Mouse (Mus musculus) limb, embryonic 11.5 days (tissue): Measurements from ENCODE around the gene Pbx2. TPM values are rescaled to one million over a fixed set of nuclear protein-coding genes. Genes with fewer than 3 reads are reported as not detected.
"Not testable (repeated sequence)": the region's sequence is repeated elsewhere in the genome, so short reads cannot be mapped to it uniquely, and the experiment has no call there.

Experiments used
- ATAC-seq: fragments of 200-750 bp; cut with Nextera tagmentation; 2 replicates; pipeline ENCODE4 v1.8.0; 2017; ENCODE audit warnings: low read depth; ENCODE audit not compliant: insufficient number of reproducible peaks, low FRiP score, low TSS enrichment
- DNase-seq: peaks from one replicate; pipeline ENCODE4 v3.0.0-alpha.2; 2015; ENCODE audit warnings: low spot score
- H3K27ac ChIP-seq: fragments of 300-500 bp; sonication (generic); replicated peaks from 2 replicates; pipeline ENCODE4 v1.5.1; 2014; ENCODE audit warnings: low read depth, mild to moderate bottlenecking, low read length
- H3K27me3 ChIP-seq: fragments of 300-500 bp; sonication (generic); 2 replicates; pipeline ENCODE4 v1.6.1; 2014; ENCODE audit warnings: mild to moderate bottlenecking, low read length, mixed read lengths; ENCODE audit not compliant: control insufficient read depth, insufficient read depth
- H3K36me3 ChIP-seq: fragments of 300-500 bp; sonication (generic); 2 replicates; pipeline ENCODE4 v1.6.1; 2014; ENCODE audit warnings: mild to moderate bottlenecking, low read length, moderate library complexity, mixed read lengths; ENCODE audit not compliant: control insufficient read depth, insufficient read depth
- H3K4me1 ChIP-seq: fragments of 300-500 bp; sonication (generic); 2 replicates; pipeline ENCODE4 v1.6.1; 2014; ENCODE audit warnings: low read length, mixed read lengths; ENCODE audit not compliant: control insufficient read depth, insufficient read depth
- H3K4me2 ChIP-seq: fragments of 300-500 bp; sonication (generic); 2 replicates; pipeline ENCODE4 v1.6.1; 2014; ENCODE audit warnings: low read depth, mild to moderate bottlenecking, moderate library complexity; ENCODE audit not compliant: severe bottlenecking
- H3K4me3 ChIP-seq: fragments of 300-500 bp; sonication (generic); 2 replicates; pipeline ENCODE4 v1.5.1; 2014; ENCODE audit warnings: low read depth, low read length
- H3K9ac ChIP-seq: fragments of 300-500 bp; sonication (generic); 2 replicates; pipeline ENCODE4 v1.6.1; 2014; ENCODE audit warnings: mild to moderate bottlenecking, low read length
- H3K9me3 ChIP-seq: fragments of 300-500 bp; sonication (generic); 2 replicates; pipeline ENCODE4 v1.6.1; 2016; ENCODE audit warnings: low read length; ENCODE audit not compliant: control insufficient read depth
- WGBS: fragments of 180-500 bp; shearing (Covaris S2); extraction: QIAGEN DNeasy Blood & Tissue Kit; methylation state at CpG from one replicate; pipeline ENCODE4 v1.1.7; 2014; 5-methylcytosine and 5-hydroxymethylcytosine counted together
- polyA plus RNA-seq: library from polyadenylated mRNA; unstranded; fragments of >200 nt; fragmentation: Nextera tagmentation; extraction: Ambion mirVana; gene quantifications from 2 replicates; pipeline ENCODE4 v1.2.1, GENCODE M21; 2014

The Pbx2 gene
- 21.5 and 22.0 TPM in 2 replicates for polyA plus RNA-seq

- Histone ChIP-seq H3K27ac (peak within 1 kb of the TSS; percentile 99), H3K4me2 (peak within 1 kb of the TSS; percentile 93), H3K4me3 (peak within 1 kb of the TSS; percentile 95), H3K36me3 (peaks cover 9% of the 10 kb centered on the region; the same call in 1 of the 2 replicates), H3K27me3 (no peaks in the 10 kb centered on the region), H3K9ac (peak within 1 kb of the TSS; percentile 96), H3K4me1 (peaks cover 47% of the 10 kb centered on the region), H3K9me3 (no peaks in the 10 kb centered on the region)
- WGBS = 2% methylated on average over 21 of the region's 21 CpGs
- ATAC-seq = no peak; the same call in 1 of the 2 replicates
- DNase-seq = peak; percentile 65
Measured at GRCm38 (mm10) chr17:34591029-34591993, at the start of gene Pbx2. TSS of gene Pbx2 (plus strand) at chr17:34591266.

DNA sequence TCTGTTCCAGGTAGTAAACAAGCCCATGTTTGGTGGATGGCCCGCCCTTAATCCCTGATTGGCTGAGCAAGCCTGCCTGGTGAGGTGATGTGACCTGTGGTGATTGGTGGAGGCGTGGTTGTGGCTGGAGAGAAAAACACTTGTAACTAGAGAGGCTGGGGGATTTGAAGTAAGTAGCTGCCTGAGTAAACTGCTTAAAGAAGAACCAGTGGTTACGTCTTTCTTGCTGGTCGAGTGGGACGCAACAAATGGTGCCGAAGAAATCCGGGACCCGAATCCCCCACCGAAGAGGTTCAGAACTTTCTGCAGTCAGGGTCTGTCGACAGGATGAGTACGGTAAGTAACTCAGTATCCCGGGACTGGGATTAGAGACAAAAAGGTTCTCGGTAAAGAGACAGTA, 47.5 kb upstream of the Pbx2 start:
- H3K36me3 ChIP-seq, H3K4me2 ChIP-seq, H3K4me3 ChIP-seq, H3K9me3 ChIP-seq, H3K9ac ChIP-seq, DNase-seq, H3K4me1 ChIP-seq, H3K27me3 ChIP-seq, ATAC-seq, H3K27ac ChIP-seq: not testable (repeated sequence)
- WGBS = 96% methylated on average over 12 of the region's 13 CpGs

GRCm38 (mm10) chr17:34546797-34547196, 44.3 kb upstream of the Pbx2 start:
- H3K27me3 ChIP-seq = no peaks in the 10 kb centered on the region
- H3K9me3 ChIP-seq = no peaks in the 10 kb centered on the region
- DNase-seq = no peak
- no peak overlapping the region for H3K27ac ChIP-seq
- no peaks in the 10 kb centered on the region for H3K4me1 ChIP-seq
- no peak for ATAC-seq
- no peaks in the 10 kb centered on the region for H3K36me3 ChIP-seq
- no peak overlapping the region for H3K4me2 ChIP-seq
- 80% methylated on average over 1 of the region's 1 CpGs for WGBS
- H3K4me3 ChIP-seq = no peak overlapping the region
- H3K9ac ChIP-seq = no peak overlapping the region

DNA sequence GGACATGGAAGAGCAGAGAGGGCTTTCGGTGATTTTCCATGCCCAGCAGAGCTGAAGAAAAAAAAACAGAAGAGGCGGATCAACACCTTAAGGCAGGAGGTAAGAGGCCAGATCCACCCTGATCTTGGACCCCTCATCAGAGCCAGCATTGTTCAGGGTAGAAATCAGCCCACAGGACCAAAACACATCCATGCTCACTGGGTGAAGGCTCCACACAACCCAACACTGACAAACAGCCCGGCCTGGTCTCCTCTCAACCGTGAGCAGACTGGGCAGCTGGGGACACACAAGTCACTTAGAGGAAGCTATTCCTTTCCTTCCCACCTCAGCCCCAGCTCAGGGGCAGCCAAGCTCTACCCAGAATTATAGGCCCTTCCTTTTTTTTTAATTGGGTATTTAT, 43.5 kb upstream of the Pbx2 start:
- ATAC-seq = no peak
- 81% methylated on average over 4 of the region's 4 CpGs for WGBS
- no peak overlapping the region for H3K9ac ChIP-seq
- H3K4me2 ChIP-seq = no peak overlapping the region
- H3K9me3 ChIP-seq = no peaks in the 10 kb centered on the region
- no peaks in the 10 kb centered on the region for H3K27me3 ChIP-seq
- no peak for DNase-seq
- no peak overlapping the region for H3K27ac ChIP-seq
- H3K4me3 ChIP-seq = no peak overlapping the region
- no peaks in the 10 kb centered on the region for H3K36me3 ChIP-seq
- H3K4me1 ChIP-seq = no peaks in the 10 kb centered on the region

- Histone ChIP-seq H3K4me2 (no peak overlapping the region), H3K4me3 (no peak overlapping the region), H3K9me3 (no peaks in the 10 kb centered on the region), H3K27me3 (no peaks in the 10 kb centered on the region), H3K4me1 (no peaks in the 10 kb centered on the region), H3K27ac (no peak overlapping the region), H3K36me3 (no peaks in the 10 kb centered on the region), H3K9ac (no peak overlapping the region)
- no peak for ATAC-seq
- 93% methylated on average over 3 of the region's 3 CpGs for WGBS
- no peak for DNase-seq
Measured at GRCm38 (mm10) chr17:34549156-34549555, 41.9 kb upstream of the Pbx2 start.

- WGBS = 71% methylated on average over 2 of the region's 2 CpGs
Measured at GRCm38 (mm10) chr17:34549843-34550242, 41.2 kb upstream of the Pbx2 start.

GRCm38 (mm10) chr17:34555483-34555882, 35.6 kb upstream of the Pbx2 start:
- no peak overlapping the region for H3K4me3 ChIP-seq
- no peaks in the 10 kb centered on the region for H3K9me3 ChIP-seq
- no peak overlapping the region for H3K4me2 ChIP-seq
- no peaks in the 10 kb centered on the region for H3K36me3 ChIP-seq
- H3K9ac ChIP-seq = no peak overlapping the region
- H3K27me3 ChIP-seq = no peaks in the 10 kb centered on the region
- H3K27ac ChIP-seq = no peak overlapping the region
- DNase-seq (peak; percentile 86), ATAC-seq (no peak)
- no peaks in the 10 kb centered on the region for H3K4me1 ChIP-seq
- 28% methylated on average over 5 of the region's 5 CpGs for WGBS

More at GRCm38 (mm10) chr17:34549843-34550242, 41.2 kb upstream of the Pbx2 start:
- no peaks in the 10 kb centered on the region for H3K9me3 ChIP-seq
- no peaks in the 10 kb centered on the region for H3K36me3 ChIP-seq
- H3K27ac ChIP-seq = no peak overlapping the region
- ATAC-seq = no peak
- no peaks in the 10 kb centered on the region for H3K4me1 ChIP-seq
- H3K4me2 ChIP-seq = no peak overlapping the region
- H3K27me3 ChIP-seq = no peaks in the 10 kb centered on the region
- no peak for DNase-seq
- no peak overlapping the region for H3K4me3 ChIP-seq
- H3K9ac ChIP-seq = no peak overlapping the region

- H3K27ac ChIP-seq = no peak overlapping the region
- no peak for DNase-seq
- WGBS = 86% methylated on average over 8 of the region's 8 CpGs
- no peaks in the 10 kb centered on the region for H3K36me3 ChIP-seq
- ATAC-seq = no peak
- H3K9me3 ChIP-seq = no peaks in the 10 kb centered on the region
- H3K27me3 ChIP-seq = no peaks in the 10 kb centered on the region
- H3K4me3 ChIP-seq = no peak overlapping the region
- H3K9ac ChIP-seq = no peak overlapping the region
- H3K4me1 ChIP-seq = no peaks in the 10 kb centered on the region
- H3K4me2 ChIP-seq = no peak overlapping the region
Measured at GRCm38 (mm10) chr17:34556406-34556805, 34.7 kb upstream of the Pbx2 start.
